Mouse (Mus musculus): ENCODE results near the gene Hoxa4.

- TF ChIP-seq CTCF (IDR thresholded peaks at IDR 0.05; ENCODE audit: low read depth) = peak; percentile 20; the same call in 1 of the 2 replicates
- TF ChIP-seq EP300 (optimal IDR thresholded peaks at IDR 0.05) = no peak
These were observed 1.1 kb downstream of the Hoxa4 start for GRCm38 (mm10) chr6:52190410-52190809.

All from stomach, postnatal 0 days (tissue).